Mouse (Mus musculus) left cerebral cortex, adult 2 months (tissue): Measurements from ENCODE around the gene Rhox10. TPM values are rescaled to one million over a fixed set of nuclear protein-coding genes. Genes with fewer than 3 reads are reported as not detected.
"Not testable (repeated sequence)": the region's sequence is repeated elsewhere in the genome, so short reads cannot be mapped to it uniquely, and the experiment has no call there.

Source experiments
- DNase-seq, 2 experiments: peaks; one replicate each; pipeline ENCODE4 v3.0.0; 2021 to 2022; ENCODE audit warnings: low spot score in 2 of 2, mixed read lengths in 1 of 2; ENCODE audit errors: extremely low spot score in 1 of 2
- H3K27ac ChIP-seq: fragments of 200-600 bp; 2 replicates; pipeline ENCODE4 v1.8.1; 2022
- H3K4me3 ChIP-seq: fragments of 200-600 bp; 2 replicates; pipeline ENCODE4 v1.8.1; 2022
- CTCF ChIP-seq: fragments of 200-600 bp; IDR thresholded peaks from 2 replicates; pipeline ENCODE4 v1.8.1; 2022; ENCODE audit warnings: antibody characterized with exemption, mild to moderate bottlenecking, moderate library complexity
- intact Hi-C: fragments of 180-260 bp; cut with DNase I; formaldehyde crosslinking; loops from one replicate; pipeline ENCODE4 v1.15.1; 2025
- long read RNA-seq, 2 experiments: library from polyadenylated mRNA; stranded (forward); transcript quantifications; one replicate each; pipeline ENCODE4 v2.0.0; 2021; ENCODE audit warnings: borderline mapping rate in 2 of 2
- total RNA-seq, 2 experiments: library from RNA; stranded (reverse); gene quantifications; 2 replicates each; pipeline ENCODE4 v1.2.3; 2021

Rhox10 gene
- total RNA-seq, result not detected
- long read RNA-seq, experiment 1, result 0 reads
- long read RNA-seq, experiment 2, result 0 reads

GRCm38 (mm10) chrX:38066175-38066574, at the start of gene Rhox10:
Gene Rhox10, plus strand, starts transcription at chrX:38066475.
- no peak for DNase-seq
- H3K4me3 ChIP-seq, result no peak within 1 kb of the TSS
- no peak for TF ChIP-seq CTCF
- intact Hi-C loops, result no loop called here
- H3K27ac ChIP-seq, result no peak within 1 kb of the TSS

- H3K4me3 ChIP-seq, DNase-seq, H3K27ac ChIP-seq, intact Hi-C loops: not testable (repeated sequence)
Measured at GRCm38 (mm10) chrX:38018597-38018996, 47.7 kb upstream of the Rhox10 start, which contains the start of gene Btg1-ps1. Gene Btg1-ps1, minus strand, starts transcription at chrX:38018815.

DNA sequence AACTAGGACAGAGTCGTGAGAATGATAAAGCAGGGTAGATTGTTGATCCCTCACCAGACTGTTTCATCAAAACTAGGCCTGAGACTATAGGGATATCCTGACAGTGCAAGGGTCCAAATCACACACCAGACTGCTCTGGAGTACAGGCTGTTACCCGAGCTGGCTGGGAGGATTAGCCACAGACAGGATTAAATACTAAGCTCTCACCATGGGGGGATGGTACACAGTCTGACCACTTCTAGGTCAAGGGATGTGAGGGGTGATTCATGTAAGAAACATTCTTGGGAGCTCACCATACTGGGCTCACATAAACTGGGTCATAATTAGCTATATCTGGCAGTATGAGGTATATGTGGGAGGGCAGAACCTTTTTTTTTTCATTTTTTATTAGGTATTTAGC, 32.4 kb upstream of the Rhox10 start:
- Histone ChIP-seq H3K27ac (no peak overlapping the region), H3K4me3 (no peak overlapping the region)
- no peak for TF ChIP-seq CTCF
- no peak for DNase-seq
- intact Hi-C loops, result no loop called here

GRCm38 (mm10) chrX:38039666-38040065, 26.6 kb upstream of the Rhox10 start:
- TF ChIP-seq CTCF, result no peak
- DNase-seq, result no peak
- intact Hi-C loops, result no loop called here
- no peak overlapping the region for H3K27ac ChIP-seq
- H3K4me3 ChIP-seq, result no peak overlapping the region

DNA sequence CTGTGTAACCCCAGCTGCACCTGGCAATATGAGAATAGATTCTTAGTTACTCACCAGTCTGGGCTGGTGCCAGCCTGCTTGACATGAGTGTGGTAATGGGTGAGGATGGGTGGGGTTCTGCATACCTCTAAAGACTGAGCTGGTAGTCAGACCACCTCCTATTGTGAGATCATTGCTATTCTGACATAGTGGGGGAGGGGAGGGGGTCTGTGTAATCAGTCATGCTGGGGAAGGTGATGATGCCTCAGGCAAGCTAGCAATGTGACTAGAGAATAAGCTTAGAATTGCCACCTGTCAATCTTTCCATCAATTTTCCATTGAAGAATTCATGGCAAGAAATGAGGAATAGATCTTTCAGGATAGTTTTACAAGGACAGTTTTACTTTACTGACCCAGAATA, 23.3 kb upstream of the Rhox10 start, which contains the start of gene Btg1-ps2:
Gene Btg1-ps2 (minus strand): TSS at position 101 of the 400 bp plus-strand sequence.
- intact Hi-C loops, result not testable (repeated sequence)

GRCm38 (mm10) chrX:38061544-38061943, 4.7 kb upstream of the Rhox10 start:
- no peak overlapping the region for H3K27ac ChIP-seq
- intact Hi-C loops, result no loop called here
- TF ChIP-seq CTCF, result peak; percentile 70
- no peak for DNase-seq
- H3K4me3 ChIP-seq, result no peak overlapping the region

More for the DNA sequence above, 23.3 kb upstream of the Rhox10 start, which contains the start of gene Btg1-ps2:
- H3K4me3 ChIP-seq, H3K27ac ChIP-seq, DNase-seq: not testable (repeated sequence)

DNA sequence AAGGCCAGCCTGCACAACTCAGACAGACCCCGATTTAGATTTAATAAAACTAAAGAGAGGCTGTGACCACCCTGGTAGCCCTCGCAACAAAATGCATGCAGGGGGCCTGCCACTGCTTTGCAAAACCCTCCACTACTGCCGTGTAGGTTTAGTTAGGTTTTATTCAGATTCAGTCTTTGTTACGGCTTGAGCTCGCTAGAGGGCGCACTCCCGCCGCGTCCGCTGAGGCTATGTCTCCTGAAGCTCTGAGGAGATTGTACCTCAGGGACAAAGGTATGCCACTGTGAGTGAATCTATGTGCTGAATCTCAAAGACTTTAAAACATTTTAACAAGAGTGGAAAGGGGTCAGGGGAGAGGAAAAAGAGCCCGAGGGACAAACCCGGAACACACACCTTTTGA, 18.0 kb downstream of the Rhox10 start:
- no peak overlapping the region for H3K4me3 ChIP-seq
- peak; percentile 68 for TF ChIP-seq CTCF
- peak; percentile 24 to 51 for DNase-seq
- H3K27ac ChIP-seq, result no peak overlapping the region
- intact Hi-C loops, result loop anchor here (5.0 to 10.0 kb wide), 2 partner anchors 91 to 348 kb away; no protein-coding TSS in a partner anchor

GRCm38 (mm10) chrX:38085041-38085440, 18.8 kb downstream of the Rhox10 start, which contains the start of gene Rhox11:
Gene Rhox11, minus strand, starts transcription at chrX:38085141.
- no peak within 1 kb of the TSS for H3K27ac ChIP-seq
- no peak for DNase-seq
- H3K4me3 ChIP-seq, result no peak within 1 kb of the TSS
- no peak for TF ChIP-seq CTCF
- intact Hi-C loops, result loop anchor here (10.0 kb wide), 1 partner anchor 90 kb away; no protein-coding TSS in a partner anchor

DNA sequence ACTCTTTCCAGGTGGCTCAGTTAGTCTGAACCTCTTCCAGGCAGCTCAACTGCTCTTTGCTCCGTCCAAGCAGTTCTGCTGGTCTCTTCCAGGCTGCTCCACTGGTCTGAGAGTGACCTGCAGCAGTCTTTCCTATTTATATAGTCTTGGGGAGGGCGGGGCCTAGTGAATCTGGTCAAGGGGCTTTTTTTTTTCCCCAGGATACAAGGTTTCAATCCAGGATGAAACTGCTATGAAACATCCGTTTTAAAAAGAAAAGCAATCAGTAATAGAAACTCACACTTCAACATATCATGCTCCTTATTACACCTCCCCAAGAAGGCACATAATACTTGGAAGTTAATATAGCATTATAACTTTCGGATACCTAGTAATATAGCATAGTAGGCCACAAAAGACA, 44.5 kb downstream of the Rhox10 start, which contains the start of gene Rhox12:
Gene Rhox12 (minus strand): TSS at position 101 of the 400 bp plus-strand sequence.
- Histone ChIP-seq H3K27ac (no peak within 1 kb of the TSS), H3K4me3 (no peak within 1 kb of the TSS)
- DNase-seq, result no peak
- TF ChIP-seq CTCF, result no peak
- intact Hi-C loops, result no loop called here

DNA sequence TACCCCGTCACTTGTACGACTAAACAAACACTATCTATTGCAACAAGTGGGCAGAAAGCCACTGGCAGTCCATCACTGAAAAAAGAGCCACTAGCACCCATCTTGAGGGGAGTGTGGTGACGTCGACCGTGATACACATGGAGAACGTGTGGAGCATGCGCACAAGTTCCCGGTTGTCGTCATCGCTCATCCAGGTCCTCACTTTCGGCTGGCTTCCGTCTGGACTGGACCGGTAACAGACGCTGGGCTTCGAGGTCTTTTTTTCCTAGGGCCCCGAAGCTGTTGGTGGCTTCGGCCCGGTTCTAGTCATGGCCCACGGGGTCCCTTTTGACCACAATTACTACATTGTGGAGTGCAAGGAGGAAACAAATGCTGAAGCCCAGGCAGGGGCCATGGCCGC, 54.7 kb downstream of the Rhox10 start, which contains the start of gene Rhox13:
Gene Rhox13 (plus strand): TSS at position 238 of the 400 bp plus-strand sequence.
- no peak for TF ChIP-seq CTCF
- DNase-seq, result no peak
- intact Hi-C loops, result no loop called here
- no peak within 1 kb of the TSS for H3K4me3 ChIP-seq
- H3K27ac ChIP-seq, result no peak within 1 kb of the TSS

Other genes with a start within 250 kb of the Rhox10 start
- gene Rhox6, start 239.6 kb upstream of the Rhox10 start, total RNA-seq, result not detected
- gene Rhox7a, start 234.8 kb upstream of the Rhox10 start, total RNA-seq, result not detected
- gene Rhox8, start 187.5 kb upstream of the Rhox10 start, total RNA-seq, result not detected
- gene Rhox7b, start 169.2 kb upstream of the Rhox10 start, total RNA-seq, result not detected
- not detected for gene Rhox9, start 164.7 kb upstream of the Rhox10 start, total RNA-seq
- gene Btg1-ps1, start 47.7 kb upstream of the Rhox10 start, total RNA-seq, result not detected
- gene Btg1-ps2, start 23.4 kb upstream of the Rhox10 start, total RNA-seq, result not detected
- gene Rhox11, start 18.7 kb downstream of the Rhox10 start, total RNA-seq, result not detected
- not detected for gene Rhox12, start 44.4 kb downstream of the Rhox10 start, total RNA-seq
- not detected for gene Rhox13, start 54.7 kb downstream of the Rhox10 start, total RNA-seq
- 10 to 100 TPM; 23.1 to 24.1 TPM for gene Zbtb33, start 123.3 kb downstream of the Rhox10 start, total RNA-seq
- 10 to 100 TPM; 16.9 to 26.7 TPM for gene Tmem255a, start 186.0 kb downstream of the Rhox10 start, total RNA-seq
- gene Atp1b4, start 249.7 kb downstream of the Rhox10 start, total RNA-seq, result not detected